Mouse (Mus musculus) layer of hippocampus, adult 9-10 months (tissue): ENCODE measurements around the gene Gm5415.
"Not testable (repeated sequence)": the region's sequence is repeated elsewhere in the genome, so short reads cannot be mapped to it uniquely, and the experiment has no call there.

Experiments
- DNase-seq: peaks from one replicate; pipeline ENCODE4 v3.0.0; 2022; ENCODE audit warnings: low spot score

The Gm5415 gene

DNA sequence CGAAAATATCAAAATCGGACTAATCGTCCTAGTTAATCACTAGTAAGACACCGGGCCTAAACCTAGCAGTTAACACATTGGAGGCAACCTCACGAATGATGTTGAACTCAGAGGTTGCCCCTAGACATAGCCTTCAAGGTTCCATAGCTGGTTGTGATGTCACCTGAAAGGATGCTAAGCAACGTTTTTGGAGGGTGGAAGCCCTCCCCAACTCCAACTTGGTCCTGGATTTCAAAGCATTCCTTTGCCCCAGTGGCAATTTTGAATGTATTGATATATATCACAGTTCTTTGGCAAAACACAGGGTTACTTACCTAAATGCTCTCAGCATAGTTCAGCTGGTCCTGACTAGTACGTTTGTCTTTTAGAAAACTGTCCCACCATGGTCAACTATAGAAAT lies at the start of gene Gm5415:
TSS of gene Gm5415 (minus strand) at position 101 of the 400 bp plus-strand sequence.
- DNase-seq: not testable (repeated sequence)

DNA sequence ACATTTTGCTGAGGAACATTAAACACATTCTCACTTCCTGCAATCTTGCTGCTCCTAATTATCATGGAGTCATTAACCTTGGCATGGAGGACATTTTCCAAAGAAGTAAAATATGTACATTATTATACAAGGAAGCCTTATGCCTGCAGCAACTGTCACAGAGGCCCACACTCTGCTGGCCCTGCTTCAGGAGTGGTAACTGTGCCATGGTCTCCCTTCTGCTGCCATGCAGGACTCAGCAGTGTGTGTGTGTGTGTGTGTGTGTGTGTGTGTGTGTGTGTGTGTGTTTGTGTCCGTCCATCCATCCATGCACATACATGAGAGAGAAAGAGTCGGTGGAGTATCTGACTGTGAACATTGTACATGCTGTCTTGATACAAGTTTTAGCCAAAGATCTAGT lies 21.8 kb upstream of the Gm5415 start:
- DNase-seq: no peak

DNA sequence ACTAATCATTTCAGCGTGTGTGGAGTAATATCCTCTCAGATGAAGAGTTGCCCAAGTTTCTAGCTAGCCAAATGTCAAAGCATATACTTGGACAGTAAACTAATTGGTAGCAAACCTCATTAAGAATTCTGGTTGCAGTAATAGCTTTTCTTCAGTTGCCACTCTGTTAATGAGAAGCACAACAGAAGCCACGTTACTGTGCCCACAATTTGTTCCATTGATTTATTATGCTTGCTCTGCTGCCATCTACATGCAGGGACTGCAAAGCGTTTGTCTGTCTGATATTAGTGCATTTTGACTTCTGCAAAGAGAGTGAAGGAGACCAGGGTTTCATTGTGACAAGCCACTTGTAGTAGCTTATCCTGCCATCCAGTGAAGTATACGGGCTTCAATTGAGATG lies 6.8 kb upstream of the Gm5415 start:
- peak; percentile 33 for DNase-seq

DNA sequence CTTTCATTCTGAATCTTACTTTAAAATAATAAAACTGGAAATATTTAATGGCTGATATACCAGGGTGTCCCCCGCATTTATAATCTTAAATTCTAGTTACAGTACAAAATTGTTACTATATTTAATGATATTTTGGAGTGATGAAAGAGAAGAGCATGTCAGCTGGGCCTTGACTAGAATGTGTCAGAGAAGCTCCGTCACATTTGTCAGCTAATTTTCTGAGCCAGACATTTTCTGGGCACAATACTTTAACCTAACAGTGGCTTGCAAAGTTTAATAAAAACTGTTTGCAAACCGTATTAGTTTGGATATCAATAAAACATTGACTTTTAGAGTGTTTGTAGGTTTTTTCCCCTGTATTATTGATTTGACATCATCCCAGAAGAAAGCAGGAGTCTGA lies 6.4 kb upstream of the Gm5415 start:
- no peak for DNase-seq

DNA sequence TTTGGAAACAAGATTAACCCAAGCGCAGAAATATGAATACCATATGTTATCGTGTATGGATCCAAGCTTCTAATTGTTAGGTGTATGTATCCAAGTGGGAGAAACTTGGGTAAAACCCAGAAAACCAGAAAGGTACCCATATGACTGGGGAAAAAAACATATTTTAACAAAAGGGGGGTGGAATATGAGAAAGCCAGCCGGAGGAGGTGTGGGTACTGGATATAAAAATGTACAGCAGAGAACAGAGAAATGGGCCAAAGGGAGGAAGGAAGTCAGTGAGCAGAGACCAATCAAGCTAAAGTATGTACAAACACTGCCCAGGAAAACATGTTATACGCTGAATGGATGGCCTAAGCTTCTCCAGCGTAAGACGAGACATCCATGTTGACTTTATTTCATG lies 43.7 kb downstream of the Gm5415 start:
- no peak for DNase-seq
